Mouse (Mus musculus) G1E (cell line): ENCODE data around the gene Sec24d.

Experiments
- CTCF ChIP-seq: IDR thresholded peaks from 2 replicates; pipeline ENCODE4 v1.5.1; 2012; ENCODE audit warnings: low read depth, low read length, inconsistent platforms, mixed read lengths
- TAL1 ChIP-seq: conservative IDR thresholded peaks from 2 replicates; pipeline ENCODE4 v1.6.1; 2012; ENCODE audit warnings: low read depth, low read length, inconsistent platforms, mixed read lengths

GRCm38 (mm10) chr3:123348080-123348802 is 81.0 kb downstream of the Sec24d start:
- no peak for TF ChIP-seq CTCF
- no peak for TF ChIP-seq TAL1
